Mouse (Mus musculus): ENCODE data around the gene Gm6526.
"Not testable (repeated sequence)": the region's sequence is repeated elsewhere in the genome, so short reads cannot be mapped to it uniquely, and the experiment has no call there.

Gm6526 gene

GRCm38 (mm10) chr14:43747566-43747965 lies at the start of gene Gm6526:
Gene Gm6526, plus strand, starts transcription at chr14:43747866.
- DNase-seq: not testable (repeated sequence)

GRCm38 (mm10) chr14:43727385-43727784 lies 20.3 kb upstream of the Gm6526 start, which contains the start of gene Gm16506:
Gene Gm16506, minus strand, starts transcription at chr14:43727485.
- DNase-seq: not testable (repeated sequence)

- not testable (repeated sequence) for DNase-seq
Observed at GRCm38 (mm10) chr14:43784645-43785044, 37.0 kb downstream of the Gm6526 start, which contains the start of gene Gm8180. Gene Gm8180, minus strand, starts transcription at chr14:43784745.

- DNase-seq: not testable (repeated sequence)
Observed at GRCm38 (mm10) chr14:43793811-43794210, 46.1 kb downstream of the Gm6526 start.

GRCm38 (mm10) chr14:43796069-43796904 lies 48.6 kb downstream of the Gm6526 start:
- no peak for DNase-seq

GRCm38 (mm10) chr14:43796905-43797470 lies 49.3 kb downstream of the Gm6526 start:
- DNase-seq: not testable (repeated sequence)

GRCm38 (mm10) chr14:43804435-43804834 lies 56.8 kb downstream of the Gm6526 start:
- not testable (repeated sequence) for DNase-seq
